Mouse (Mus musculus) liver, embryonic 14.5 days (tissue): ENCODE measurements around the gene Nav1.

Experiments
- CTCF ChIP-seq: IDR thresholded peaks from 2 replicates; pipeline ENCODE4 v1.5.1; 2016; ENCODE audit warnings: antibody characterized with exemption, low read depth, control low read depth
- EP300 ChIP-seq: IDR thresholded peaks from 2 replicates; pipeline ENCODE4 v1.6.1; 2016; ENCODE audit warnings: antibody characterized with exemption, low read depth

- no peak for TF ChIP-seq CTCF
- TF ChIP-seq EP300 = no peak
These were observed 132.1 kb downstream of the Nav1 start for GRCm38 (mm10) chr1:135474861-135475570.
